8 mouse cellular contexts compared by ENCODE assay signal in the genomic region with DNA sequence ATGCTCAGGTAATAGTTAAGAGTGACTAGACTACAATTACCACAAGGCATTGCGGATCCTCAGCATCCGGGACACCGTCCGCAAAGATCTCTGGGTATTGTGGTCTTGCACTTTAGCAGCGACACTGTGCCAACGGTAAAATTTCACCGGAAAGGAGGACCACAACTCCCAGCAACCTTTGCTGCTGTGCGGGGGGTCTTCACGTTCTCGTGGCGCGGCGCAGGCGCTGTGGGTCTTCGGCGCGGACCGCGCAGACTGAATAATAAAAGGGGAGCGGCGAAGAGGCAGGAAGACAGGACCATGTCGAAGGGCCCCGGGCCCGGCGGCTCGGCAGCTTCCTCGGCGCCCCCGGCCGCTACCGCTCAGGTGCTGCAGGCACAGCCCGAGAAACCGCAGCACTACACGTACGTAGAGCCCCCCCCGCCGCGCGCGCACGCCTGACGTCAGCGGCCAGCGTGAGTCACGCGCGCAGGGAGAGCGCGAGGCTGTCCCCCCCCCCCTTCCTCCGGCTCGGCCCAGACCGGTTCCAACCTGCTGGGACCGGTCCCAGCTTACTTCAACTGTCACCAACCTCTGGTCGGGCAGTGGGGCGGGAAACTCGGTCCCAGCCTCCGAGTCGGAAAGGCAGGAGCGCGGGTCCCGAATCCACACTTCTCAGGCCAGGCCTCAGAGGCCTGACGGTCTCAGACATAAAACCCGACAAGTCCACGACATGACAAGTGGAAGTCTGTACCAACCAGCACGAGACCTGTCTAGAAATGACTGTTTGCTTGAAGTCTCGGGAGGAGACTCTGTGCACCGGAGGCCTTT. TPM values are rescaled to one million over a fixed set of nuclear protein-coding genes. Genes with fewer than 3 reads are reported as not detected.
DNase-seq lines count a peak whose midpoint lies in the region; ATAC-seq and TF ChIP-seq lines count a peak whose summit lies in the region.

A gene (plus strand): TSS at position 235 of the 810 bp plus-strand sequence.

- ATAC-seq in G1E (ENCODE audit: extremely low read depth, insufficient number of reproducible peaks, low FRiP score, poor library complexity, severe bottlenecking), result peak; percentile 88
- ATAC-seq in forebrain, embryonic 16.5 days, result peak; percentile 96
- peak; percentile 94 for ATAC-seq in lung, embryonic 14.5 days (ENCODE audit: insufficient read depth)

- H3K4me3 ChIP-seq in G1E (ENCODE audit: low read depth, low read length), result peak within 1 kb of the TSS; percentile 79
- H3K4me3 ChIP-seq in forebrain, embryonic 16.5 days (replicated peaks; ENCODE audit: low read length), result peak within 1 kb of the TSS; percentile 69
- H3K4me3 ChIP-seq in layer of hippocampus, adult 2 months, result peak within 1 kb of the TSS; percentile 77
- peak within 1 kb of the TSS; percentile 76 for H3K4me3 ChIP-seq in lung, embryonic 14.5 days (ENCODE audit: low read depth, low read length)
- H3K4me3 ChIP-seq in olfactory bulb, adult 2 months (ENCODE audit: insufficient read depth, low read depth, low read length), result peak within 1 kb of the TSS; percentile 88
- H3K4me3 ChIP-seq in thymus, adult 2 months (ENCODE audit: control insufficient read depth, insufficient read depth, low read length), result peak within 1 kb of the TSS; percentile 54

- WGBS in forebrain, embryonic 16.5 days, result under 1% methylated on average over 62 of the region's 67 CpGs
- WGBS in lung, embryonic 14.5 days, result under 1% methylated on average over 67 of the region's 67 CpGs
- under 1% methylated on average over 67 of the region's 67 CpGs for WGBS in olfactory bulb, adult 2 months
- under 1% methylated on average over 67 of the region's 67 CpGs for WGBS in thymus, adult 2 months

- H3K4me2 ChIP-seq in forebrain, embryonic 16.5 days (ENCODE audit: low read length), result peak within 1 kb of the TSS; percentile 76
- H3K4me2 ChIP-seq in lung, embryonic 14.5 days, result peak within 1 kb of the TSS; percentile 79

- intact Hi-C loops in heart, postnatal 36 days (cut with DNase I), result loop anchor here (1.0 to 2.0 kb wide), 2 partner anchors 56 to 101 kb away; a partner anchor contains a TSS

- H3K27ac ChIP-seq in forebrain, embryonic 16.5 days (ENCODE audit: low read length), result peak within 1 kb of the TSS; percentile 99
- H3K27ac ChIP-seq in layer of hippocampus, adult 2 months, result peak within 1 kb of the TSS; percentile 100
- peak within 1 kb of the TSS; percentile 99 for H3K27ac ChIP-seq in lung, embryonic 14.5 days (ENCODE audit: low read depth)
- H3K27ac ChIP-seq in olfactory bulb, adult 2 months (ENCODE audit: insufficient read depth, low read depth, low read length), result peak within 1 kb of the TSS; percentile 100
- H3K27ac ChIP-seq in thymus, adult 2 months (ENCODE audit: control insufficient read depth, insufficient read depth, low read length), result peak within 1 kb of the TSS; percentile 84

- H3K9me3 ChIP-seq in G1E (replicated peaks), result no peaks in the 10 kb centered on the region
- H3K9me3 ChIP-seq in forebrain, embryonic 16.5 days (ENCODE audit: control insufficient read depth, low read length), result no peaks in the 10 kb centered on the region
- H3K9me3 ChIP-seq in lung, embryonic 14.5 days (ENCODE audit: low read depth, low read length), result no peaks in the 10 kb centered on the region

- DNase-seq in G1E (ENCODE audit: low spot score), result peak; percentile 81
- peak; percentile 98 for DNase-seq in cerebellum, adult 18-20 months
- peak; percentile 96 to 98 for DNase-seq in heart, postnatal 36 days
- DNase-seq in layer of hippocampus, adult 2 months (ENCODE audit: low spot score in 2 of 2), result peak; percentile 96 to 99
- peak; percentile 100 for DNase-seq in lung, embryonic 14.5 days
- DNase-seq in thymus, adult 2 months, result peak; percentile 97

- H3K27me3 ChIP-seq in G1E (ENCODE audit: insufficient read depth, low read length), result no peaks in the 10 kb centered on the region
- no peaks in the 10 kb centered on the region for H3K27me3 ChIP-seq in forebrain, embryonic 16.5 days (replicated peaks; ENCODE audit: control insufficient read depth, insufficient read depth, low read length)
- no peaks in the 10 kb centered on the region for H3K27me3 ChIP-seq in lung, embryonic 14.5 days (ENCODE audit: insufficient read depth, low read length)
- H3K27me3 ChIP-seq in thymus, adult 2 months (ENCODE audit: control insufficient read depth, insufficient read depth, low read length), result no peaks in the 10 kb centered on the region

- peaks cover 31% of the 10 kb centered on the region for H3K36me3 ChIP-seq in G1E (replicated peaks)
- H3K36me3 ChIP-seq in forebrain, embryonic 16.5 days (ENCODE audit: control insufficient read depth, insufficient read depth), result no peaks in the 10 kb centered on the region
- peaks cover 7% of the 10 kb centered on the region for H3K36me3 ChIP-seq in lung, embryonic 14.5 days (ENCODE audit: insufficient read depth)
- H3K36me3 ChIP-seq in thymus, adult 2 months (ENCODE audit: control insufficient read depth, insufficient read depth, low read length), result no peaks in the 10 kb centered on the region

- no peak for TF ChIP-seq CTCF in G1E (IDR thresholded peaks at IDR 0.05; ENCODE audit: low read depth, low read length)
- no peak for TF ChIP-seq CTCF in layer of hippocampus, adult 2 months (conservative IDR thresholded peaks at IDR 0.05)
- no peak for TF ChIP-seq CTCF in lung, embryonic 14.5 days (IDR thresholded peaks at IDR 0.05; ENCODE audit: low read depth)
- TF ChIP-seq CTCF in olfactory bulb, adult 2 months (IDR thresholded peaks at IDR 0.05; ENCODE audit: insufficient read depth, low read depth, low read length), result no peak
- no peak for TF ChIP-seq CTCF in thymus, adult 2 months (IDR thresholded peaks at IDR 0.05; ENCODE audit: borderline replicate concordance, control insufficient read depth, extremely low read depth, insufficient read depth, low read length, poor library complexity)

- TF ChIP-seq POLR2A in olfactory bulb, adult 2 months (IDR thresholded peaks at IDR 0.05; ENCODE audit: insufficient read depth, low read depth, low read length), result peak; percentile 72
- peak; percentile 48; the same call in 1 of the 2 replicates for TF ChIP-seq POLR2A in thymus, adult 2 months (IDR thresholded peaks at IDR 0.05; ENCODE audit: control insufficient read depth, extremely low read depth, insufficient read depth, low read length, poor library complexity)

- peaks cover 48% of the 10 kb centered on the region for H3K4me1 ChIP-seq in G1E (ENCODE audit: insufficient read depth, low read depth, low read length)
- peaks cover 18% of the 10 kb centered on the region for H3K4me1 ChIP-seq in forebrain, embryonic 16.5 days (replicated peaks; ENCODE audit: control insufficient read depth, insufficient read depth, low read length)
- no peaks in the 10 kb centered on the region for H3K4me1 ChIP-seq in lung, embryonic 14.5 days (ENCODE audit: insufficient read depth)
- peaks cover 8% of the 10 kb centered on the region for H3K4me1 ChIP-seq in olfactory bulb, adult 2 months (ENCODE audit: control insufficient read depth, insufficient read depth, low read length)
- H3K4me1 ChIP-seq in thymus, adult 2 months (replicated peaks; ENCODE audit: control insufficient read depth, insufficient read depth, low read length), result peaks cover 6% of the 10 kb centered on the region

- peak within 1 kb of the TSS; percentile 96 for H3K9ac ChIP-seq in forebrain, embryonic 16.5 days (replicated peaks; ENCODE audit: low read depth, low read length)
- peak within 1 kb of the TSS; percentile 95 for H3K9ac ChIP-seq in lung, embryonic 14.5 days

RNA-seq across cellular contexts. Expression of the gene that starts here (rescaled TPM):
- total RNA-seq in G1E (2014; fragmentation: Nextera tagmentation) (50.1 and 58.1 TPM in 2 replicates), G1E (2017) (17.2 and 19.8 TPM in 2 replicates)
- 65.2 and 80.7 TPM in 2 replicates for polyA plus RNA-seq in G1E (2012)
- 37.6 and 42.1 TPM in 2 replicates for polyA plus RNA-seq in forebrain, embryonic 16.5 days (2015; fragmentation: Nextera tagmentation; extraction: Ambion mirVana)
- 1 to 10 TPM; 8.0 to 8.4 TPM for total RNA-seq in heart, postnatal 36 days (2021)
- total RNA-seq in layer of hippocampus, adult 2 months (2021), result 10 to 100 TPM; 26.3 to 30.8 TPM
- polyA plus RNA-seq in lung, embryonic 14.5 days (2014; fragmentation: Nextera tagmentation; extraction: Ambion mirVana), result 39.5 and 44.4 TPM in 2 replicates
- polyA plus RNA-seq in olfactory bulb, adult 2 months (2012; ENCODE audit: insufficient read depth, insufficient read length, low replicate concordance, missing spikeins), result 207 TPM in 1 of 2 replicates, not detected in the other
- polyA plus RNA-seq in thymus, adult 2 months (2012; rRNA removed), result 121 and 123 TPM in 2 replicates

Comparison
In these comparisons a context has a peak if more than half of its experiments do, and no peak if none do; other contexts are left out.
1. Peak in every context shown above with its lines: DNase-seq, ATAC-seq, H3K4me3 ChIP-seq and H3K27ac ChIP-seq.